Mouse (Mus musculus): ENCODE measurements around the gene Gpsm3. TPM values are rescaled to one million over a fixed set of nuclear protein-coding genes. Genes with fewer than 3 reads are reported as not detected.

The Gpsm3 gene
- total and polyA plus RNA-seq, 3 experiments = 3.9 to 6.4 (median 5.2) TPM

DNA sequence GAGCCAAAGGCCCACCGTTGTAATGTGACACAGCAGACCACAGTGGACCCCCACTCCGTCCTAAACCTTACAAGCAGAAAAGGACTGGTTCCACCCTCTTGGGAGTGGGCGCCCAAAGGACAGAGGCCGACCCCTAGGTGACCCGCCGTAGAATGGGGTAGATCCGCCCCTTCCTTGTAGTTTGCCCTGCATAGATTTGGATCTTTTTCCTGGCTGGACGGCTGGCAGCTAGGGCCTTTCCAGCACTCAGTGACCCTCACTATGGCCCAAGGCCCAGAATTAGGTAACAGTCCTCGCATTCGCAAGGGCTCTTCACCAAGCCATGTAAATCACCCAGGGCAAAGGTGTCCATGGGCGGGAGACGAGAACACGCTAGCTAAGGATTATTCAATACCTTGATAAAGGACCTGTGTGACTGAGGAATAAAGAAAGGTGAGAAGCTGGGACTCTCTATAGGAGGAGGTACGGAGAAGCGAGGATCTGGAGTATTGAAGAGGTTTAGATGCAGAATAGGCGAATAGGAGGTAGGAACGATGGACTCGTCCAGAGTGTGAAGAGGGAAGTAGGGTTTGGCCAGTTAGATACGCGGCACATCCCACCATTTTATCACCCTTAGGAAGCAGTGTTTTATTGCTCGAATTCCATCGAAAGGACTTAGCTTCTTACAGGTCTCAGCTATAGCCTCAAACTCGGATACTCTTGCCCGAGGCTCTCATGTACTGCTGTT is 15.1 kb downstream of the Gpsm3 start:
- WGBS = 17% methylated on average over 24 of the region's 24 CpGs
- Histone ChIP-seq H3K36me3 (ENCODE audit: control insufficient read depth, insufficient read depth, low read length) (no peaks in the 10 kb centered on the region), H3K27me3 (ENCODE audit: control insufficient read depth, insufficient read depth, low read length) (no peaks in the 10 kb centered on the region), H3K9ac (ENCODE audit: low read depth, low read length) (peak overlapping the region; percentile 82), H3K27ac (peak overlapping the region; percentile 91), H3K79me2 (replicated peaks; ENCODE audit: control insufficient read depth, insufficient read depth, low read length) (peaks cover 2% of the 10 kb centered on the region), H3K4me1 (ENCODE audit: control insufficient read depth, insufficient read depth, low read length) (peaks cover 4% of the 10 kb centered on the region), H3K4me3 (peak overlapping the region; percentile 89)
- intact Hi-C loops (cut with DNase I) = loop anchor here (10.0 kb wide), 1 partner anchor 490 kb away; the partner anchor contains the start of gene H2-DMa
- TF ChIP-seq CTCF (IDR thresholded peaks at IDR 0.05) (no peak), POLR2A (IDR thresholded peaks at IDR 0.05; ENCODE audit: insufficient read depth, low read depth, low read length) (no peak), EP300 (IDR thresholded peaks at IDR 0.05; ENCODE audit: insufficient read depth, low read depth, low read length) (no peak)
- no peak for DNase-seq

DNA sequence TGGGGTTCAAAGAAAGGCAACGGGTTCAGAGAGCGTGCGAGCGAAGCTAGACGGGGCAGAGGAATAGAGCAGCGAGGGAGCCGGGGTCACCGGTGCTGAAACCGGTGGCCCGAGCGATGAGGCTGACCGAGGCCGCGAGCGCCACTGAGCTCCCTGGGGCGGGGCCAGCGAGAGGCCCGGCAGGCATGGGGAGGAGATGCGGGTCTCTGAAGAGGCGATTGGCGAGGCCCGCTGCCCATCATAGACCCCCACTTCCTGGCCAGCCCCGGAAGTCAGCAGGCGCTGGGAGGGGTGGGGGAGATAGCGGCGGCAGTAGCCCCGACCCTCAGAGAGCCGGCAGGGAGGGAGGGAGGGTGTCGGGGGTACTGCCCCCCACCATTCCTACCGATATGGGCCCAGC is 16.0 kb downstream of the Gpsm3 start:
- Histone ChIP-seq H3K9ac (ENCODE audit: low read depth, low read length) (peak overlapping the region; percentile 96), H3K4me1 (ENCODE audit: control insufficient read depth, insufficient read depth, low read length) (peaks cover 4% of the 10 kb centered on the region), H3K27me3 (ENCODE audit: control insufficient read depth, insufficient read depth, low read length) (no peaks in the 10 kb centered on the region), H3K36me3 (ENCODE audit: control insufficient read depth, insufficient read depth, low read length) (no peaks in the 10 kb centered on the region), H3K79me2 (replicated peaks; ENCODE audit: control insufficient read depth, insufficient read depth, low read length) (peaks cover 2% of the 10 kb centered on the region), H3K4me3 (peak overlapping the region; percentile 89), H3K27ac (peak overlapping the region; percentile 91)
- peak; percentile 97 to 98 for DNase-seq
- no peak for TF ChIP-seq CTCF (IDR thresholded peaks at IDR 0.05)
- TF ChIP-seq POLR2A (IDR thresholded peaks at IDR 0.05; ENCODE audit: insufficient read depth, low read depth, low read length) = peak; percentile 89
- WGBS = under 1% methylated on average over 29 of the region's 30 CpGs
- intact Hi-C loops (cut with DNase I) = loop anchor here (2.0 to 10.0 kb wide), 2 partner anchors 21 to 491 kb away; partner anchors contain the start of gene H2-DMa

DNA sequence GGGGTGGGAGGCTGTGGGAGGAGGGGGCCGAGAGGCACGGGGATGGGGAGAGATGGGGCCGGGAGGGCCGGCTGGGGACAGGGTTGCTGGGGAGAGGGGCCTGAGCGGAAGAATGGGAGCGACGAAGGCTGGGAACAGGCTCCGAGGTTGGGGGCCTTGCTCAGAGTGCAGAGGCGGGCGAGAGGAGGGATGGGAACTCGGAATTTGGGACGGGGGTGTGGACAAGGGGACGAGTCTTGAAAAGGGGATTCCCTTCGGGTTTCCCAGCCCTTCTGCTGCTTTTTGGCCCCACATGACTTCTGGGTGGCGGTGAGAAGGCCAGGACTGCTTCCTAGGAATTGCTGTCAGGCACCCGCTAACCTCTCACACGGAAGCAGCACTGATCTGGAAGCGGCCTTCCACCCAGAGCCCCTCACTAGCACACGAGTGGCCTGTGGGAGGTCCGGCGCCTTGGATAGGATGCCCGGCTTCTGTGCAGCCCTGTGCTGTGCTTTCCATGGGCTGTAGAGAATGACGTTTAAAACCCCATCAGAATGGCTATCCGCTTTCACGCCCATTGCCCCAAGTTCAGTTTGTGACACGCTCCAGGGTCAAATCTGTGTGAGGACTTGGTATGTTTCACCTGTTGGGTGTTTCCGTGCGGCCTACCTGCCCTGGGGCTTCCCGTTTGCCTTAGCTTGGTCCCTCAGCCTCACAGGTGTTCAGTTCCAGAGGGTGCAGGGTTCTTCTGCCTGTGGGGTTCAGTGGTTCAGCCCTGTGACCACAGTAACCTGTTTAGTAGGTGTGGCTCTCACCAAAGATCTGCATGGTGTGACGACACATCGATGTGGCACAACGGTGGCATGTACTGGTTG is 16.8 kb downstream of the Gpsm3 start:
- WGBS = 14% methylated on average over 32 of the region's 32 CpGs
- TF ChIP-seq EP300 (IDR thresholded peaks at IDR 0.05; ENCODE audit: insufficient read depth, low read depth, low read length) = no peak
- TF ChIP-seq POLR2A (IDR thresholded peaks at IDR 0.05; ENCODE audit: insufficient read depth, low read depth, low read length) = no peak
- no peak for TF ChIP-seq CTCF (IDR thresholded peaks at IDR 0.05)
- intact Hi-C loops (cut with DNase I) = loop anchor here (2.0 to 10.0 kb wide), 2 partner anchors 20 to 492 kb away; partner anchors contain the start of gene H2-DMa
- Histone ChIP-seq H3K27ac (peak overlapping the region; percentile 91), H3K27me3 (ENCODE audit: control insufficient read depth, insufficient read depth, low read length) (no peaks in the 10 kb centered on the region), H3K36me3 (ENCODE audit: control insufficient read depth, insufficient read depth, low read length) (no peaks in the 10 kb centered on the region), H3K79me2 (replicated peaks; ENCODE audit: control insufficient read depth, insufficient read depth, low read length) (peaks cover 2% of the 10 kb centered on the region), H3K4me3 (peak overlapping the region; percentile 89), H3K4me1 (ENCODE audit: control insufficient read depth, insufficient read depth, low read length) (peaks cover 4% of the 10 kb centered on the region), H3K9ac (ENCODE audit: low read depth, low read length) (peak overlapping the region; percentile 96)
- DNase-seq = peak in 1 of 2 experiments; percentile 38

DNA sequence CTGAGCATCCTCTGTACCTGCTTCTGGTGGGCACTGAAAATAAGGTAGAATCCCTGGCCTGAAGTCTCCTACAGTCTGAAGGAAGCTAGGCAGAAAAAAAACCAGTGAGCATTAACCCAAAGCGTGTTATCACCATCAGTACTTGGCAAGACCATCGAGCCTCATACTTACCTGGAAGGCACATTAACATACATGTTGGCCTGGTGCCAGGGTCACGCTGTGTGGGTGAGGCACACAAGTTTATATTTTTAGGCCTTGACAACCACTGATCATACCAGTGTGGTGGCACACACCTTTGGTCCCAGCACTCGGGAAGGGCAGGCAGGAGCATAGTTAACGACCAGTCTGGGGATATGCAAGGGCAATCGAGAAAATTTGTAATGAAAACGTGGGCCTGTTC is 18.4 kb downstream of the Gpsm3 start:
- 61% methylated on average over 7 of the region's 7 CpGs for WGBS
- TF ChIP-seq POLR2A (IDR thresholded peaks at IDR 0.05; ENCODE audit: insufficient read depth, low read depth, low read length) (no peak), EP300 (IDR thresholded peaks at IDR 0.05; ENCODE audit: insufficient read depth, low read depth, low read length) (no peak)
- H3K27me3 ChIP-seq (ENCODE audit: control insufficient read depth, insufficient read depth, low read length) = no peaks in the 10 kb centered on the region
- peaks cover 4% of the 10 kb centered on the region for H3K4me1 ChIP-seq (ENCODE audit: control insufficient read depth, insufficient read depth, low read length)
- H3K4me3 ChIP-seq = no peak overlapping the region
- H3K9ac ChIP-seq (ENCODE audit: low read depth, low read length) = no peak overlapping the region
- intact Hi-C loops (cut with DNase I) = loop anchor here (2.0 to 10.0 kb wide), 2 partner anchors 19 to 493 kb away; partner anchors contain the start of gene H2-DMa
- H3K27ac ChIP-seq = no peak overlapping the region
- no peaks in the 10 kb centered on the region for H3K36me3 ChIP-seq (ENCODE audit: control insufficient read depth, insufficient read depth, low read length)
- DNase-seq = no peak
- H3K79me2 ChIP-seq (replicated peaks; ENCODE audit: control insufficient read depth, insufficient read depth, low read length) = peaks cover 2% of the 10 kb centered on the region

DNA sequence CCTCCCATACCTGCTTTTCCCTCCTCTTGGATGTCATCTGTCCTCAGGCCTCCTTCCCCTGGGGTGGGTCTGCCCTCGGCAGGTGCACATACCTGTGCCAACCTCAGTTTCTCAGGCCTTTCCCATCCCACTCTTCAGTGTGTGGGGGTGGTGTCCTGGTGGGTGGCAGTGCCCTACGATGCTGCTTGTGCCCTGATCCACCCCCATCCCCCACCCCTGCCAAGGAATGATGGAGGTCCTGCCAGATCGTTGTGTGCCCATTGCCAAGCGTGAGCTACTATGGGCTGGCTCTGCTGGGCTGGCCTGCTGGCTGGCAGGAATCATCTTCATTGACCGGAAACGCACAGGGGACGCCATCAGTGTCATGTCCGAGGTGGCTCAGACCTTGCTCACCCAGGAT is 21.4 kb downstream of the Gpsm3 start:
- no peak for TF ChIP-seq POLR2A (IDR thresholded peaks at IDR 0.05; ENCODE audit: insufficient read depth, low read depth, low read length)
- no peak for TF ChIP-seq CTCF (IDR thresholded peaks at IDR 0.05)
- no peak for TF ChIP-seq EP300 (IDR thresholded peaks at IDR 0.05; ENCODE audit: insufficient read depth, low read depth, low read length)
- intact Hi-C loops (cut with DNase I) = no loop called here
- peaks cover 3% of the 10 kb centered on the region; the same call in 1 of the 2 replicates for H3K4me1 ChIP-seq (ENCODE audit: control insufficient read depth, insufficient read depth, low read length)
- H3K79me2 ChIP-seq (replicated peaks; ENCODE audit: control insufficient read depth, insufficient read depth, low read length) = no peaks in the 10 kb centered on the region
- H3K27me3 ChIP-seq (ENCODE audit: control insufficient read depth, insufficient read depth, low read length) = no peaks in the 10 kb centered on the region
- 90% methylated on average over 8 of the region's 8 CpGs for WGBS
- H3K27ac ChIP-seq = no peak overlapping the region
- no peak for DNase-seq
- H3K36me3 ChIP-seq (ENCODE audit: control insufficient read depth, insufficient read depth, low read length) = no peaks in the 10 kb centered on the region
- no peak overlapping the region for H3K9ac ChIP-seq (ENCODE audit: low read depth, low read length)
- H3K4me3 ChIP-seq = no peak overlapping the region
